Mouse (Mus musculus) MEL (cell line): ENCODE results near the gene Alg6.

Source experiments
- CTCF ChIP-seq, 3 experiments: IDR thresholded peaks in 2 of 3; conservative IDR thresholded peaks in 1 of 3; 2 replicates each; pipeline ENCODE4 v1.5.1; 2011 to 2012; ENCODE audit warnings: low read length in 3 of 3, low read depth in 2 of 3, mild to moderate bottlenecking in 2 of 3, improper control_type of control experiment in 1 of 3, inconsistent platforms in 1 of 3, mixed read lengths in 1 of 3, moderate library complexity in 1 of 3; ENCODE audit not compliant: control insufficient read depth in 1 of 3, insufficient read depth in 1 of 3, poor library complexity in 1 of 3, severe bottlenecking in 1 of 3
- E2F4 ChIP-seq: IDR thresholded peaks from 2 replicates; pipeline ENCODE4 v1.6.1; 2011; ENCODE audit warnings: low read depth, low read length, improper control_type of control experiment, borderline replicate concordance
- EP300 ChIP-seq, 2 experiments: IDR thresholded peaks; 2 replicates each; pipeline ENCODE4 v1.6.1; 2011; ENCODE audit warnings: improper control_type of control experiment in 2 of 2, low read length in 2 of 2, low read depth in 1 of 2, mild to moderate bottlenecking in 1 of 2
- KAT2A ChIP-seq: conservative IDR thresholded peaks from 2 replicates; pipeline ENCODE4 v1.6.1; 2012; ENCODE audit warnings: low read depth, low read length, improper control_type of control experiment, inconsistent platforms
- MAX ChIP-seq: IDR thresholded peaks from 2 replicates; pipeline ENCODE4 v1.6.1; 2011; ENCODE audit warnings: low read length, improper control_type of control experiment
- MXI1 ChIP-seq: IDR thresholded peaks from 2 replicates; pipeline ENCODE4 v1.6.1; 2011; ENCODE audit warnings: mild to moderate bottlenecking, low read depth, low read length, improper control_type of control experiment
- POLR2A ChIP-seq, 2 experiments: IDR thresholded peaks; 2 replicates each; pipeline ENCODE4 v1.6.1; 2011 to 2012; ENCODE audit warnings: low read length in 2 of 2, mild to moderate bottlenecking in 2 of 2, control low read depth in 1 of 2, improper control_type of control experiment in 1 of 2, low read depth in 1 of 2, moderate library complexity in 1 of 2; ENCODE audit not compliant: control insufficient read depth in 1 of 2, insufficient read depth in 1 of 2, poor library complexity in 1 of 2
- USF2 ChIP-seq, 2 experiments: IDR thresholded peaks; 2 replicates each; pipeline ENCODE4 v1.6.1; 2011 to 2012; ENCODE audit warnings: improper control_type of control experiment in 2 of 2, low read length in 2 of 2, borderline replicate concordance in 1 of 2, inconsistent platforms in 1 of 2, low read depth in 1 of 2, mild to moderate bottlenecking in 1 of 2; ENCODE audit not compliant: insufficient read depth in 1 of 2
- ZNF384 ChIP-seq: IDR thresholded peaks from 2 replicates; pipeline ENCODE4 v1.6.1; 2012; ENCODE audit warnings: low read depth, mild to moderate bottlenecking, inconsistent platforms, low read length, improper control_type of control experiment

DNA sequence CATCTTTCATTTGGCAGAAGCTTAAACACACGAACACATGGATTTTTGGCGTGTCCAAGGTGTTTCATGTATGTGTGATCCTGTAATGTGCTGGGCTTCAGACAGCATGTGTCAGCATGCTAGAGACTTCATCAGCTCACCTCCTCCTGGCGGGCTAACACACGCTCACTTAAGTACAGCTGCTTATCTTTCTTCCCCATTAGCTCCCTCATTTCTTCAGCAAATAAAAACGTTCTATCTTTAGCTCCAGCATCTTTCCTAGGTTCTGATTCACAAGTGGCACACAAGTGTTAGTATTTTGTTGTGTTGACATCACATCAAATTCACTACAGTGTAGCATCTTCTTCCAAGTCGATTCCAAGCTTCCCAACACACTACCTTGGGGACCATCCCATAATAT is 1.5 kb upstream of the Alg6 start:
- TF ChIP-seq KAT2A: no peak
- no peak for TF ChIP-seq ZNF384
- TF ChIP-seq MAX: no peak
- no peak for TF ChIP-seq POLR2A (IDR thresholded peaks at IDR 0.05; ENCODE audit: control insufficient read depth in 1 of 2, insufficient read depth in 1 of 2, low read depth in 1 of 2, low read length in 2 of 2, poor library complexity in 1 of 2)
- no peak for TF ChIP-seq E2F4
- no peak for TF ChIP-seq CTCF (IDR thresholded peaks at IDR 0.05 in 2 of 3, conservative IDR thresholded peaks at IDR 0.05 in 1 of 3; ENCODE audit: control insufficient read depth in 1 of 3, insufficient read depth in 1 of 3, low read depth in 2 of 3, low read length in 3 of 3, poor library complexity in 1 of 3, severe bottlenecking in 1 of 3)
- TF ChIP-seq MXI1: no peak
- peak in 1 of 2 experiments; percentile 27; a peak in 1 of 4 replicates for TF ChIP-seq EP300 (IDR thresholded peaks at IDR 0.05; ENCODE audit: low read depth in 1 of 2, low read length in 2 of 2)
- TF ChIP-seq USF2 (IDR thresholded peaks at IDR 0.05; ENCODE audit: borderline replicate concordance in 1 of 2, insufficient read depth in 1 of 2, low read depth in 1 of 2, low read length in 2 of 2): no peak
